Mouse (Mus musculus) liver, embryonic 13.5 days (tissue): Measurements from ENCODE around the gene Tenm4. TPM values are rescaled to one million over a fixed set of nuclear protein-coding genes. Genes with fewer than 3 reads are reported as not detected.

Experiments
- ATAC-seq: fragments of 200-750 bp; cut with Nextera tagmentation; 2 replicates; pipeline ENCODE4 v1.8.0; 2017; ENCODE audit warnings: low read depth, mild to moderate bottlenecking, moderate number of reproducible peaks, moderate library complexity
- DNase-seq: peaks from one replicate; pipeline ENCODE4 v3.0.0; 2022
- H3K27ac ChIP-seq: fragments of 300-500 bp; sonication (generic); 2 replicates; pipeline ENCODE4 v1.5.1; 2015; ENCODE audit warnings: moderate library complexity, mild to moderate bottlenecking, inconsistent platforms
- H3K27me3 ChIP-seq: fragments of 300-500 bp; sonication (generic); 2 replicates; pipeline ENCODE4 v1.6.1; 2015; ENCODE audit warnings: mild to moderate bottlenecking, inconsistent platforms
- H3K36me3 ChIP-seq: fragments of 300-500 bp; sonication (generic); 2 replicates; pipeline ENCODE4 v1.6.1; 2015; ENCODE audit warnings: mild to moderate bottlenecking, inconsistent platforms
- H3K4me1 ChIP-seq: fragments of 300-500 bp; sonication (generic); replicated peaks from 2 replicates; pipeline ENCODE4 v1.6.1; 2015; ENCODE audit warnings: inconsistent platforms
- H3K4me2 ChIP-seq: fragments of 300-500 bp; sonication (generic); 2 replicates; pipeline ENCODE4 v1.6.1; 2015; ENCODE audit warnings: inconsistent platforms, mild to moderate bottlenecking, moderate library complexity
- H3K4me3 ChIP-seq: fragments of 300-500 bp; sonication (generic); replicated peaks from 2 replicates; pipeline ENCODE4 v1.5.1; 2015; ENCODE audit warnings: mild to moderate bottlenecking, inconsistent platforms
- H3K9ac ChIP-seq: fragments of 300-500 bp; sonication (generic); 2 replicates; pipeline ENCODE4 v1.6.1; 2015; ENCODE audit warnings: mild to moderate bottlenecking, inconsistent platforms
- H3K9me3 ChIP-seq: fragments of 300-500 bp; sonication (generic); replicated peaks from 2 replicates; pipeline ENCODE4 v1.6.1; 2016; ENCODE audit warnings: inconsistent platforms
- WGBS: fragments of 180-500 bp; shearing (Covaris S2); methylation state at CpG from one replicate; pipeline ENCODE4 v1.1.7; 2015; ENCODE audit not compliant: insufficient replicate concordance; 5-methylcytosine and 5-hydroxymethylcytosine counted together
- polyA plus RNA-seq: library from polyadenylated mRNA; unstranded; fragments of >200 nt; fragmentation: Nextera tagmentation; extraction: Ambion mirVana; gene quantifications from 2 replicates; pipeline ENCODE4 v1.2.1, GENCODE M21; 2015

The Tenm4 gene
- polyA plus RNA-seq, 1 experiment from 2014 or later = 0.47 TPM

DNA sequence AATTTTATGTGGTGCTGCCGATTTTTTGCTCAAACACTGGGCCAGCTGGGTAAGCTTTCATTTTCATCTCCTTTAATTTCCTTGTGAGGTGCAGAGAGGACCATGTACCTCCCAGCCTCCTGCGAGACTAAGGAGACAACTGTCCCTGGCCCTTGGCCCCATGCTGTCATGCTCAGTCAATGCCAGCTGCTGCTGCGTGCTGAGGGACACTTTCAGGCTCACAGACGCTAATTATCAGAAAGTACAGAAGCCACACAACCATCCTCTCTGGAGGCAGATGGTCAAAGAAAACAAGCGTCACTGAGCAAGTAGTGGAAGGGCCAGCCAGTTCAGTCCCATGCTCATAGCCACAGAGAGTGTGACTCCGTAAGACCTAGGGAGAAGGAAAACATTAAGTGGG lies 287.9 kb downstream of the Tenm4 start:
- H3K4me2 ChIP-seq = no peak overlapping the region
- ATAC-seq = no peak
- DNase-seq = no peak
- H3K27ac ChIP-seq = no peak overlapping the region
- no peaks in the 10 kb centered on the region for H3K9me3 ChIP-seq
- no peak overlapping the region for H3K9ac ChIP-seq
- H3K27me3 ChIP-seq = no peaks in the 10 kb centered on the region
- no peak overlapping the region for H3K4me3 ChIP-seq
- no peaks in the 10 kb centered on the region for H3K36me3 ChIP-seq
- no peaks in the 10 kb centered on the region for H3K4me1 ChIP-seq
- 57% methylated on average over 6 of the region's 6 CpGs for WGBS

GRCm38 (mm10) chr7:96466761-96467160 lies 295.7 kb downstream of the Tenm4 start:
- DNase-seq (no peak), ATAC-seq (no peak)
- Histone ChIP-seq H3K4me3 (no peak overlapping the region), H3K4me1 (no peaks in the 10 kb centered on the region), H3K4me2 (no peak overlapping the region), H3K36me3 (no peaks in the 10 kb centered on the region), H3K9me3 (no peaks in the 10 kb centered on the region), H3K27ac (no peak overlapping the region), H3K27me3 (no peaks in the 10 kb centered on the region), H3K9ac (no peak overlapping the region)
- WGBS = 60% methylated on average over 3 of the region's 3 CpGs

DNA sequence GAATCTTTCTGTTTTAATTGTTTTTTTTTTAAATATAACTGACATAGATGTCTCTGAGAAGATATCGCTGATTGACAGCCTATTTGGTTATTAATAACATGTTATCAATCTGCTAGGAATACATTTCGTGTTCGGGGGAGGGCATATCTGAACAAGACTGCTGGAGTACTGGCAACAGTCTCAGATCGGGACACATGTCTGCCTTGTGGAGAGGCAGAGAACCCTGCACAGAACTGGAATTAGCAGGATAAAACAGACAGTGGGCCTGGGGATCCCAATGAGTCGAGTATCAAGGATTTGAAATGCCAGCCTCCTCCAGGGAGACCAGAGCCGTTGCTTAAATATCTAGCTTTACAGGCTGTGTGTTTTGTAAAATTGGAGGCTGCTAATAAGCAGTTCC lies 299.8 kb downstream of the Tenm4 start:
- H3K27me3 ChIP-seq = no peaks in the 10 kb centered on the region
- no peaks in the 10 kb centered on the region for H3K4me1 ChIP-seq
- H3K36me3 ChIP-seq = no peaks in the 10 kb centered on the region
- ATAC-seq (no peak), DNase-seq (no peak)
- no peaks in the 10 kb centered on the region for H3K9me3 ChIP-seq
- H3K4me3 ChIP-seq = no peak overlapping the region
- no peak overlapping the region for H3K9ac ChIP-seq
- H3K27ac ChIP-seq = no peak overlapping the region
- H3K4me2 ChIP-seq = no peak overlapping the region
- 62% methylated on average over 6 of the region's 6 CpGs for WGBS

DNA sequence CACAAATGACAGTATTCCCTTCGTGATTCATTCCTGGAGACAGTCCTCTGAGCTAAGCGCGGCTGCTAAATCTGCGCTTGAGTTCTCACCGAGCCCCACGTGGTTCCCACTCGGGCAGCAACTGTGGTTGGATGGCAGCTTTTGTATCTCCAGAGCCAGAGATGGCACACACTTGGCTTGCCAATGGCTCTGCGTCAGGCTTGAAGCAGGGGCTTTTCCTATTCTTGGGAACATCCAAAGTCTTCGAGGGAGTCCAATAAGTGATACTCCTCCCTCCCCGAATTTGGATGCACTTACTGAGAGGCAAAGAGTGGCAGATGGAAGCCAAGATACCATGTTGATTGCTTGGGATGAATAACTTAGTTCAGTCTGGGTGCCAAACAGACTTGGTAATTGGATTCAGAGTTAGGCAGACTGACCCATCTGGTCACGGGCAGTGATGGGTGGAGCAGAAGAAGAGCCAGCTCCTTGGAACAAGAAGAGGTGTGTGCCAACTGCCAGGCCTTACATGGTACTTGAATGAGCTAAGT lies 303.6 kb downstream of the Tenm4 start:
- 70% methylated on average over 11 of the region's 11 CpGs for WGBS
- DNase-seq (no peak), ATAC-seq (no peak)

DNA sequence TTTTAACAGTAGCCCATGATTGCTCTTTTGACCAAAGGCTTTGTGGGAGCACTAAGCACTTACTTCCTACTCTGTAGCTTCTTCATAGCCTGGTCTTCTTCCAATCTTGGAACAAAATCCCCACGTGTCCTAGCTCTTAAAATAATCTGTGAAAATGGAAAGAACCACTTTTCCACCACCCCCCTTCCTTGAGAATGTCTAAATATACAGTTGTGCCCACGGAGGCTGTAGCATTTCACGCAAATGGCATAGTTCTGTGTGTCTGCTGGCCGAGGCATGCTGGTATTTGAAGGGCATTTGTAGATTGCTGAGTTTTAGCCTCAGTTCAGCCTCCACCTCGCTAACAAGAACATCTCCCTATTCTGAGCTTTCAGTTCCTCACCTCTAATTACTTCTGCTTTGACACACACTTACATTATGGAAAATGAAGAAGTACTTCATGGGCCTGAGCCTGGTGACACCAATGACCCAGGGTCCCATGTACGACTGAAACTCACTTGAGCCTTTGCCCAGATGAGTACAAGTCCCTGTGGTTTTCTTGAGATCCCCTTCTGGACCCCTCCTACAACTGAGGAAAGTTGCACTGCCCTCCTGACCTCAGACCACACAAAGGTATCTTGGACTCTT lies 306.1 kb downstream of the Tenm4 start:
- Histone ChIP-seq H3K9me3 (no peaks in the 10 kb centered on the region), H3K4me2 (no peak overlapping the region), H3K27ac (no peak overlapping the region), H3K4me1 (no peaks in the 10 kb centered on the region), H3K4me3 (no peak overlapping the region), H3K36me3 (no peaks in the 10 kb centered on the region), H3K9ac (no peak overlapping the region), H3K27me3 (no peaks in the 10 kb centered on the region)
- no peak for ATAC-seq
- no peak for DNase-seq
- WGBS = 47% methylated on average over 6 of the region's 6 CpGs

More for the DNA sequence above, 303.6 kb downstream of the Tenm4 start:
- Histone ChIP-seq H3K27me3 (no peaks in the 10 kb centered on the region), H3K4me2 (no peak overlapping the region), H3K27ac (no peak overlapping the region), H3K9ac (no peak overlapping the region), H3K4me1 (no peaks in the 10 kb centered on the region), H3K9me3 (no peaks in the 10 kb centered on the region), H3K36me3 (no peaks in the 10 kb centered on the region), H3K4me3 (no peak overlapping the region)

DNA sequence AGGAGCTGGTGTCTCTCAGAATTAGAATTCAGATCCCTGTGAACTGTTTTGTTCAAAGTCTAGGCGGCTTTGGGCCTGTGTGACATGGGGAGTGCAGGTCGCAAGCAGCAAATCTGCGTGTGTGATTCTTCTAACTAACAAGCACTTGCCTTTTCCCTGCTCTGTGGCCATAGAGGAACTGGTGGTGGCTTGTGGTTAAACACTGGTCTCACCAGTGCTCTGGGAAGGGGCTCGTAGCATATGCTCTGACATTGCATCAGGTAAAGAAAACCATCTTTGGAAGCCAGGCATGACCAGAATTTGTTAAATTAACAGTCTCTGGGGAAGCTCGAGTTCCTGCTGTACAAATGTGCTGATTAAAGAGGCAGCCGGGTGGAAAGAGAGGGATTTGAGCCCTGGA lies 308.1 kb downstream of the Tenm4 start:
- H3K4me3 ChIP-seq = no peak overlapping the region
- WGBS = 47% methylated on average over 6 of the region's 6 CpGs
- H3K9me3 ChIP-seq = no peaks in the 10 kb centered on the region
- no peaks in the 10 kb centered on the region for H3K27me3 ChIP-seq
- no peaks in the 10 kb centered on the region for H3K36me3 ChIP-seq
- H3K4me2 ChIP-seq = no peak overlapping the region
- no peak overlapping the region for H3K27ac ChIP-seq
- ATAC-seq = no peak
- H3K9ac ChIP-seq = no peak overlapping the region
- DNase-seq = no peak
- no peaks in the 10 kb centered on the region for H3K4me1 ChIP-seq

- DNase-seq (no peak), ATAC-seq (no peak)
- Histone ChIP-seq H3K4me3 (no peak overlapping the region), H3K4me2 (no peak overlapping the region), H3K9ac (no peak overlapping the region), H3K4me1 (no peaks in the 10 kb centered on the region), H3K36me3 (no peaks in the 10 kb centered on the region), H3K9me3 (no peaks in the 10 kb centered on the region), H3K27ac (no peak overlapping the region), H3K27me3 (no peaks in the 10 kb centered on the region)
- 63% methylated on average over 9 of the region's 9 CpGs for WGBS
Measured at GRCm38 (mm10) chr7:96480351-96480983, 309.4 kb downstream of the Tenm4 start.

GRCm38 (mm10) chr7:96482953-96483352 lies 311.9 kb downstream of the Tenm4 start:
- Histone ChIP-seq H3K36me3 (no peaks in the 10 kb centered on the region), H3K27ac (no peak overlapping the region), H3K27me3 (no peaks in the 10 kb centered on the region), H3K4me3 (no peak overlapping the region), H3K4me1 (no peaks in the 10 kb centered on the region), H3K4me2 (no peak overlapping the region), H3K9me3 (no peaks in the 10 kb centered on the region), H3K9ac (no peak overlapping the region)
- no peak for ATAC-seq
- WGBS = 30% methylated on average over 8 of the region's 8 CpGs
- DNase-seq = no peak

GRCm38 (mm10) chr7:96484006-96484581 lies 313.0 kb downstream of the Tenm4 start:
- Histone ChIP-seq H3K9me3 (no peaks in the 10 kb centered on the region), H3K4me1 (no peaks in the 10 kb centered on the region), H3K9ac (no peak overlapping the region), H3K27me3 (no peaks in the 10 kb centered on the region), H3K36me3 (no peaks in the 10 kb centered on the region), H3K4me3 (no peak overlapping the region), H3K27ac (no peak overlapping the region), H3K4me2 (no peak overlapping the region)
- DNase-seq (no peak), ATAC-seq (no peak)
- 65% methylated on average over 1 of the region's 1 CpGs for WGBS

- no peak for ATAC-seq
- Histone ChIP-seq H3K27ac (no peak overlapping the region), H3K4me2 (no peak overlapping the region), H3K9me3 (no peaks in the 10 kb centered on the region), H3K36me3 (no peaks in the 10 kb centered on the region), H3K4me1 (no peaks in the 10 kb centered on the region), H3K9ac (no peak overlapping the region), H3K4me3 (no peak overlapping the region), H3K27me3 (no peaks in the 10 kb centered on the region)
- 68% methylated on average over 6 of the region's 6 CpGs for WGBS
- no peak for DNase-seq
Measured at GRCm38 (mm10) chr7:96489348-96490076, 318.5 kb downstream of the Tenm4 start.

DNA sequence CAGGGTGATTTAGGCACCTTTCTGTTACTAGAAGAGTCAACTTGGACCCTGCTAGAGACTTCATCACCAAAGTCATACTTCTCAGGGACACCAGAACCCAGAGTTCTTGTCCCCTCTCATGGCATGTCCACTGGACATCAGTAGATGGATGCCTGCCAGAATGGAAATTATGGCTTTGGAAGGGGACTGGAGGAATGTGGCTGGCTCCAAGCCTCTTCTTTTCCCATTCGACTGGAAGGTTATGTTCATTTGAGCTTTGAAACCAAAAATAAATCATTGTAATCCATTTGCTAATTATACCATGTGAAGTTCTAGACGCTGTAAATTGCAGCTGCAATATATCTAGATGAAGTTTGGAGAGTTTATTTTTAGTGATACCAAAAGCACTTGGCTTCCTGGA lies 320.9 kb downstream of the Tenm4 start:
- no peak overlapping the region for H3K4me2 ChIP-seq
- H3K4me3 ChIP-seq = no peak overlapping the region
- H3K36me3 ChIP-seq = no peaks in the 10 kb centered on the region
- ATAC-seq (no peak), DNase-seq (no peak)
- no peaks in the 10 kb centered on the region for H3K4me1 ChIP-seq
- no peak overlapping the region for H3K9ac ChIP-seq
- no peaks in the 10 kb centered on the region for H3K27me3 ChIP-seq
- 60% methylated on average over 2 of the region's 2 CpGs for WGBS
- no peaks in the 10 kb centered on the region for H3K9me3 ChIP-seq
- H3K27ac ChIP-seq = no peak overlapping the region
